Mouse (Mus musculus): ENCODE results near the gene Apbb2. TPM values are rescaled to one million over a fixed set of nuclear protein-coding genes. Genes with fewer than 3 reads are reported as not detected.

Apbb2 gene
- polyA plus RNA-seq, 1 experiment from 2014 or later: 30.9 TPM

GRCm38 (mm10) chr5:66408546-66408945 lies 210.0 kb downstream of the Apbb2 start:
- H3K4me1 ChIP-seq (ENCODE audit: control insufficient read depth in 2 of 2, insufficient read depth in 2 of 2, low read length in 2 of 2): peaks cover 16 to 28% of the 10 kb centered on the region in 2 experiments
- H3K27ac ChIP-seq (replicated peaks in 1 of 2; ENCODE audit: control insufficient read depth in 1 of 2, insufficient read depth in 1 of 2, low read depth in 2 of 2, low read length in 2 of 2): no peak overlapping the region
- H3K36me3 ChIP-seq (ENCODE audit: control insufficient read depth, insufficient read depth, low read length): no peaks in the 10 kb centered on the region
- no peak overlapping the region for H3K4me2 ChIP-seq (ENCODE audit: low read length)
- no peak for ATAC-seq (ENCODE audit: insufficient number of reproducible peaks, insufficient read depth, low FRiP score, low read depth)
- no peak overlapping the region for H3K4me3 ChIP-seq (ENCODE audit: control insufficient read depth in 1 of 2, insufficient read depth in 1 of 2, low read depth in 1 of 2, low read length in 2 of 2)
- no peaks in the 10 kb centered on the region for H3K27me3 ChIP-seq (ENCODE audit: control insufficient read depth, insufficient read depth, low read length)
- no peak overlapping the region for H3K9ac ChIP-seq (ENCODE audit: low read length)
- WGBS: 67% methylated on average over 5 of the region's 5 CpGs
- no peaks in the 10 kb centered on the region for H3K9me3 ChIP-seq (ENCODE audit: control insufficient read depth, low read length)

- H3K4me3 ChIP-seq (ENCODE audit: control insufficient read depth in 1 of 2, insufficient read depth in 1 of 2, low read depth in 1 of 2, low read length in 2 of 2): no peak overlapping the region
- no peaks in the 10 kb centered on the region for H3K36me3 ChIP-seq (ENCODE audit: control insufficient read depth, insufficient read depth, low read length)
- no peak overlapping the region for H3K9ac ChIP-seq (ENCODE audit: low read length)
- ATAC-seq (ENCODE audit: insufficient number of reproducible peaks, insufficient read depth, low FRiP score, low read depth): no peak; the same call in 1 of the 2 replicates
- H3K27me3 ChIP-seq (ENCODE audit: control insufficient read depth, insufficient read depth, low read length): no peaks in the 10 kb centered on the region
- H3K4me1 ChIP-seq (ENCODE audit: control insufficient read depth in 2 of 2, insufficient read depth in 2 of 2, low read length in 2 of 2): peaks cover 16 to 28% of the 10 kb centered on the region in 2 experiments
- no peak overlapping the region for H3K4me2 ChIP-seq (ENCODE audit: low read length)
- no peak overlapping the region for H3K27ac ChIP-seq (replicated peaks in 1 of 2; ENCODE audit: control insufficient read depth in 1 of 2, insufficient read depth in 1 of 2, low read depth in 2 of 2, low read length in 2 of 2)
- WGBS: 46% methylated on average over 4 of the region's 5 CpGs
- no peaks in the 10 kb centered on the region for H3K9me3 ChIP-seq (ENCODE audit: control insufficient read depth, low read length)
Measured at GRCm38 (mm10) chr5:66407948-66408347, 210.6 kb downstream of the Apbb2 start.

GRCm38 (mm10) chr5:66406431-66406830 lies 212.2 kb downstream of the Apbb2 start:
- Histone ChIP-seq H3K27me3 (ENCODE audit: control insufficient read depth, insufficient read depth, low read length) (no peaks in the 10 kb centered on the region), H3K36me3 (ENCODE audit: control insufficient read depth, insufficient read depth, low read length) (no peaks in the 10 kb centered on the region), H3K4me2 (ENCODE audit: low read length) (no peak overlapping the region), H3K4me1 (ENCODE audit: control insufficient read depth in 2 of 2, insufficient read depth in 2 of 2, low read length in 2 of 2) (peaks cover 16 to 28% of the 10 kb centered on the region in 2 experiments), H3K4me3 (ENCODE audit: control insufficient read depth in 1 of 2, insufficient read depth in 1 of 2, low read depth in 1 of 2, low read length in 2 of 2) (no peak overlapping the region), H3K27ac (replicated peaks in 1 of 2; ENCODE audit: control insufficient read depth in 1 of 2, insufficient read depth in 1 of 2, low read depth in 2 of 2, low read length in 2 of 2) (peak overlapping the region in 1 of 2 experiments; percentile 72; a peak in 3 of 4 replicates), H3K9me3 (ENCODE audit: control insufficient read depth, low read length) (no peaks in the 10 kb centered on the region), H3K9ac (ENCODE audit: low read length) (no peak overlapping the region)
- 90% methylated on average over 7 of the region's 7 CpGs for WGBS
- ATAC-seq (ENCODE audit: insufficient number of reproducible peaks, insufficient read depth, low FRiP score, low read depth): no peak

GRCm38 (mm10) chr5:66405731-66406399 lies 212.7 kb downstream of the Apbb2 start:
- H3K9ac ChIP-seq (ENCODE audit: low read length): no peak overlapping the region
- H3K4me1 ChIP-seq (ENCODE audit: control insufficient read depth in 2 of 2, insufficient read depth in 2 of 2, low read length in 2 of 2): peaks cover 16 to 28% of the 10 kb centered on the region in 2 experiments
- H3K36me3 ChIP-seq (ENCODE audit: control insufficient read depth, insufficient read depth, low read length): no peaks in the 10 kb centered on the region
- ATAC-seq (ENCODE audit: insufficient number of reproducible peaks, insufficient read depth, low FRiP score, low read depth): peak; percentile 47
- peak overlapping the region; percentile 58 to 72 for H3K27ac ChIP-seq (replicated peaks in 1 of 2; ENCODE audit: control insufficient read depth in 1 of 2, insufficient read depth in 1 of 2, low read depth in 2 of 2, low read length in 2 of 2)
- peak overlapping the region; percentile 34 for H3K4me2 ChIP-seq (ENCODE audit: low read length)
- WGBS: 28% methylated on average over 12 of the region's 12 CpGs
- no peaks in the 10 kb centered on the region for H3K27me3 ChIP-seq (ENCODE audit: control insufficient read depth, insufficient read depth, low read length)
- H3K9me3 ChIP-seq (ENCODE audit: control insufficient read depth, low read length): no peaks in the 10 kb centered on the region
- H3K4me3 ChIP-seq (ENCODE audit: control insufficient read depth in 1 of 2, insufficient read depth in 1 of 2, low read depth in 1 of 2, low read length in 2 of 2): no peak overlapping the region

GRCm38 (mm10) chr5:66405305-66405704 lies 213.3 kb downstream of the Apbb2 start:
- H3K4me1 ChIP-seq (ENCODE audit: control insufficient read depth in 2 of 2, insufficient read depth in 2 of 2, low read length in 2 of 2): peaks cover 16 to 28% of the 10 kb centered on the region in 2 experiments
- no peaks in the 10 kb centered on the region for H3K9me3 ChIP-seq (ENCODE audit: control insufficient read depth, low read length)
- no peak overlapping the region for H3K9ac ChIP-seq (ENCODE audit: low read length)
- H3K36me3 ChIP-seq (ENCODE audit: control insufficient read depth, insufficient read depth, low read length): no peaks in the 10 kb centered on the region
- H3K4me3 ChIP-seq (ENCODE audit: control insufficient read depth in 1 of 2, insufficient read depth in 1 of 2, low read depth in 1 of 2, low read length in 2 of 2): no peak overlapping the region
- no peak for ATAC-seq (ENCODE audit: insufficient number of reproducible peaks, insufficient read depth, low FRiP score, low read depth)
- 69% methylated on average over 6 of the region's 6 CpGs for WGBS
- no peak overlapping the region for H3K27ac ChIP-seq (replicated peaks in 1 of 2; ENCODE audit: control insufficient read depth in 1 of 2, insufficient read depth in 1 of 2, low read depth in 2 of 2, low read length in 2 of 2)
- H3K4me2 ChIP-seq (ENCODE audit: low read length): peak overlapping the region; percentile 34
- H3K27me3 ChIP-seq (ENCODE audit: control insufficient read depth, insufficient read depth, low read length): no peaks in the 10 kb centered on the region

- H3K4me2 ChIP-seq (ENCODE audit: low read length): no peak overlapping the region
- no peaks in the 10 kb centered on the region for H3K27me3 ChIP-seq (ENCODE audit: control insufficient read depth, insufficient read depth, low read length)
- no peak overlapping the region for H3K4me3 ChIP-seq (ENCODE audit: control insufficient read depth in 1 of 2, insufficient read depth in 1 of 2, low read depth in 1 of 2, low read length in 2 of 2)
- ATAC-seq (ENCODE audit: insufficient number of reproducible peaks, insufficient read depth, low FRiP score, low read depth): no peak
- H3K4me1 ChIP-seq (ENCODE audit: control insufficient read depth in 2 of 2, insufficient read depth in 2 of 2, low read length in 2 of 2): peaks cover 8 to 30% of the 10 kb centered on the region in 2 experiments
- 0 out of 2 replicates have a peak, but pooled peaks cover 3% of the 10 kb centered on the region for H3K36me3 ChIP-seq (ENCODE audit: control insufficient read depth, insufficient read depth, low read length)
- H3K9ac ChIP-seq (ENCODE audit: low read length): no peak overlapping the region
- 82% methylated on average over 4 of the region's 4 CpGs for WGBS
- H3K9me3 ChIP-seq (ENCODE audit: control insufficient read depth, low read length): no peaks in the 10 kb centered on the region
- H3K27ac ChIP-seq (replicated peaks in 1 of 2; ENCODE audit: control insufficient read depth in 1 of 2, insufficient read depth in 1 of 2, low read depth in 2 of 2, low read length in 2 of 2): no peak overlapping the region
Measured at GRCm38 (mm10) chr5:66400563-66400962, 218.0 kb downstream of the Apbb2 start.

- no peaks in the 10 kb centered on the region for H3K9me3 ChIP-seq (ENCODE audit: control insufficient read depth, low read length)
- ATAC-seq (ENCODE audit: insufficient number of reproducible peaks, insufficient read depth, low FRiP score, low read depth): no peak
- H3K4me1 ChIP-seq (ENCODE audit: control insufficient read depth in 2 of 2, insufficient read depth in 2 of 2, low read length in 2 of 2): peaks cover 3 to 25% of the 10 kb centered on the region in 2 experiments; a peak in 3 of 4 replicates
- no peak overlapping the region for H3K4me3 ChIP-seq (ENCODE audit: control insufficient read depth in 1 of 2, insufficient read depth in 1 of 2, low read depth in 1 of 2, low read length in 2 of 2)
- H3K27me3 ChIP-seq (ENCODE audit: control insufficient read depth, insufficient read depth, low read length): no peaks in the 10 kb centered on the region
- H3K4me2 ChIP-seq (ENCODE audit: low read length): no peak overlapping the region
- 51% methylated on average over 2 of the region's 2 CpGs for WGBS
- 0 out of 2 replicates have a peak, but pooled peaks cover 3% of the 10 kb centered on the region for H3K36me3 ChIP-seq (ENCODE audit: control insufficient read depth, insufficient read depth, low read length)
- H3K27ac ChIP-seq (replicated peaks in 1 of 2; ENCODE audit: control insufficient read depth in 1 of 2, insufficient read depth in 1 of 2, low read depth in 2 of 2, low read length in 2 of 2): peak overlapping the region; percentile 22 to 41; a peak in 2 of 4 replicates
- no peak overlapping the region for H3K9ac ChIP-seq (ENCODE audit: low read length)
Measured at GRCm38 (mm10) chr5:66399264-66399620, 219.3 kb downstream of the Apbb2 start.

Data from heart, embryonic 14.5 days (tissue).